Mouse (Mus musculus) lung, embryonic 16.5 days (tissue): ENCODE measurements around the gene Tmem132d. TPM values are rescaled to one million over a fixed set of nuclear protein-coding genes. Genes with fewer than 3 reads are reported as not detected.
A peak's percentile ranks its signal among the peaks of the same experiment; 100 is the strongest.

Source experiments
- ATAC-seq: fragments of 200-750 bp; cut with Nextera tagmentation; 2 replicates; pipeline ENCODE4 v1.8.0; 2017; ENCODE audit warnings: low read depth, mild to moderate bottlenecking, moderate library complexity
- H3K27ac ChIP-seq: fragments of 300-500 bp; sonication (generic); 2 replicates; pipeline ENCODE4 v1.5.1; 2014; ENCODE audit warnings: mild to moderate bottlenecking, control low read depth, low read length
- H3K27me3 ChIP-seq: fragments of 300-500 bp; sonication (generic); 2 replicates; pipeline ENCODE4 v1.6.1; 2014; ENCODE audit warnings: low read depth, low read length, mixed read lengths; ENCODE audit not compliant: control insufficient read depth, insufficient read depth
- H3K36me3 ChIP-seq: fragments of 300-500 bp; sonication (generic); 2 replicates; pipeline ENCODE4 v1.6.1; 2014; ENCODE audit warnings: low read length; ENCODE audit not compliant: control insufficient read depth, insufficient read depth
- H3K4me1 ChIP-seq: fragments of 300-500 bp; sonication (generic); replicated peaks from 2 replicates; pipeline ENCODE4 v1.6.1; 2014; ENCODE audit warnings: low read length, mixed read lengths; ENCODE audit not compliant: control insufficient read depth, insufficient read depth
- H3K4me2 ChIP-seq: fragments of 300-500 bp; sonication (generic); 2 replicates; pipeline ENCODE4 v1.6.1; 2014; ENCODE audit warnings: low read depth, low read length, control low read depth
- H3K4me3 ChIP-seq: fragments of 300-500 bp; sonication (generic); 2 replicates; pipeline ENCODE4 v1.5.1; 2014; ENCODE audit warnings: mild to moderate bottlenecking, low read length, control low read depth
- H3K9ac ChIP-seq: fragments of 300-500 bp; sonication (generic); 2 replicates; pipeline ENCODE4 v1.6.1; 2014; ENCODE audit warnings: low read length, control low read depth
- H3K9me3 ChIP-seq: fragments of 300-500 bp; sonication (generic); 2 replicates; pipeline ENCODE4 v1.6.1; 2016; ENCODE audit warnings: low read length; ENCODE audit not compliant: control insufficient read depth
- WGBS: fragments of 180-500 bp; shearing (Covaris S2); extraction: QIAGEN DNeasy Blood & Tissue Kit; methylation state at CpG from one replicate; pipeline ENCODE4 v1.1.7; 2014; 5-methylcytosine and 5-hydroxymethylcytosine counted together
- polyA plus RNA-seq: library from polyadenylated mRNA; unstranded; fragments of >200 nt; fragmentation: Nextera tagmentation; extraction: Ambion mirVana; gene quantifications from 2 replicates; pipeline ENCODE4 v1.2.1, GENCODE M21; 2015

Gene Tmem132d
- polyA plus RNA-seq, 1 experiment from 2014 or later = 0.98 TPM

- no peak overlapping the region for H3K4me3 ChIP-seq
- H3K27me3 ChIP-seq = no peaks in the 10 kb centered on the region
- H3K4me2 ChIP-seq = no peak overlapping the region
- no peak overlapping the region for H3K9ac ChIP-seq
- WGBS = 51% methylated on average over 2 of the region's 2 CpGs
- H3K4me1 ChIP-seq = peaks cover 15% of the 10 kb centered on the region
- no peaks in the 10 kb centered on the region; the same call in 1 of the 2 replicates for H3K9me3 ChIP-seq
- no peak overlapping the region for H3K27ac ChIP-seq
- ATAC-seq = 0 out of 2 replicates have a peak, but pooled peaks have one; percentile 15
- no peaks in the 10 kb centered on the region for H3K36me3 ChIP-seq
Observed at GRCm38 (mm10) chr5:128205716-128206115, 227.2 kb downstream of the Tmem132d start.

DNA sequence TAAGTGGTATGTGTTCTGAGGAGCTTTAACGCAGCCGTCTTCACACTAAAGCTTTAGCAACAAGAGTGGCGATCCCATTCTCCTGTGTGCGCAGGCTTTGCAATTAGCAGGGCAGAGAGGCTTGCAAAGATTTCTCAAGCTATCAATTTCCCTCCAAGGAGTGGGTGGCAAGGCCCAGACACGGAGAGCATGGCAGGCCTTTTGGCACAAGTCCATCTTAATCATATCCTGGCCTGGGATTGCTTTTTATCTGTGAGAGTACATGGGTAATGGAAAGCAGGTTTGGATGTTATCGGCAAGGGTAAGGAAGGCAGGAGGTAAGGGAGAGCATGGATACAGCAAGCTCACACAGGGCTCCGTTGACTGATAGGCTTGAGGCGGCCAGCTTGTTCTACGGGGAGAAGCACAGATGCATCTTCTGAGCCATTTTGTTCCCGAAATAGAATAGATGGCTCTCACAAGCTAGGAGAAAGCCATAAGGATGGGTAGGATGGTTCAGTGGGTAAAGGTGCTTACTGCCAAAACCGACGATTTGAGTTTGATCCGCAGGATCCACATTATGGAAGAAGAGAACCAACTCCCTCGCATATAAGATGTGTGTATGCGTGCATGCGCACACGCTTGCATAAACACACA is 228.1 kb downstream of the Tmem132d start:
- Histone ChIP-seq H3K4me2 (peak overlapping the region; percentile 44), H3K36me3 (no peaks in the 10 kb centered on the region), H3K9ac (no peak overlapping the region), H3K27me3 (no peaks in the 10 kb centered on the region), H3K9me3 (no peaks in the 10 kb centered on the region; the same call in 1 of the 2 replicates), H3K27ac (0 out of 2 replicates have a peak overlapping the region, but pooled peaks have one; percentile 22), H3K4me1 (peaks cover 15% of the 10 kb centered on the region), H3K4me3 (no peak overlapping the region)
- no peak for ATAC-seq
- 72% methylated on average over 17 of the region's 17 CpGs for WGBS

GRCm38 (mm10) chr5:128203879-128204581 is 228.8 kb downstream of the Tmem132d start:
- no peak overlapping the region for H3K9ac ChIP-seq
- peak; percentile 77 for ATAC-seq
- H3K27me3 ChIP-seq = no peaks in the 10 kb centered on the region
- no peaks in the 10 kb centered on the region; the same call in 1 of the 2 replicates for H3K9me3 ChIP-seq
- no peaks in the 10 kb centered on the region for H3K36me3 ChIP-seq
- H3K4me1 ChIP-seq = peaks cover 15% of the 10 kb centered on the region
- 29% methylated on average over 9 of the region's 9 CpGs for WGBS
- H3K27ac ChIP-seq = peak overlapping the region; percentile 2; the same call in 1 of the 2 replicates
- H3K4me3 ChIP-seq = no peak overlapping the region
- peak overlapping the region; percentile 44 for H3K4me2 ChIP-seq

DNA sequence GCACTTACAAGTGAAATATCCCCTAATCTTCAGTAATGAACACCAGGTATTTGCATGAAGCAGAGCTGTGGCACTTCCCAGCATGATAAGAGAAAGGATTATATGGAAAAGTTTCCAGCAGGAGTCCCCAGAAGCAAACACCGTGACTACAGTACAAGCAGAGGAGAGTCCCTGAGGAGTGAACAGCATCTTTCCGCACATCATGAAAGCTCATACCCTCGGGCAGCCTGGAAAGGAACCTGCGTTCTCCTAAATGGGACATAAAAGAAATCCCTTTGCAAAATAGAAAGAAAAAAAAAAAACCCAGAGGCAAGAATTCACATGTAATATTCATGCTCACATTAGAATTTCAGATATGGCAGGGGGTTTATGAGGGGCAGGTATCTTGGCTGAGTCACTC is 238.8 kb downstream of the Tmem132d start:
- no peaks in the 10 kb centered on the region for H3K9me3 ChIP-seq
- H3K4me3 ChIP-seq = no peak overlapping the region
- H3K27me3 ChIP-seq = no peaks in the 10 kb centered on the region
- H3K36me3 ChIP-seq = no peaks in the 10 kb centered on the region
- no peaks in the 10 kb centered on the region for H3K4me1 ChIP-seq
- 81% methylated on average over 4 of the region's 4 CpGs for WGBS
- no peak overlapping the region for H3K4me2 ChIP-seq
- no peak overlapping the region for H3K9ac ChIP-seq
- no peak overlapping the region for H3K27ac ChIP-seq
- no peak for ATAC-seq

- Histone ChIP-seq H3K27me3 (no peaks in the 10 kb centered on the region), H3K4me1 (no peaks in the 10 kb centered on the region), H3K27ac (no peak overlapping the region), H3K9ac (no peak overlapping the region), H3K4me2 (no peak overlapping the region), H3K4me3 (no peak overlapping the region), H3K36me3 (no peaks in the 10 kb centered on the region), H3K9me3 (no peaks in the 10 kb centered on the region)
- 69% methylated on average over 6 of the region's 6 CpGs for WGBS
- ATAC-seq = no peak
Observed at GRCm38 (mm10) chr5:128192485-128193055, 240.3 kb downstream of the Tmem132d start.

- ATAC-seq = no peak
- no peak overlapping the region for H3K4me2 ChIP-seq
- H3K36me3 ChIP-seq = no peaks in the 10 kb centered on the region
- no peaks in the 10 kb centered on the region for H3K9me3 ChIP-seq
- 72% methylated on average over 9 of the region's 9 CpGs for WGBS
- no peak overlapping the region for H3K9ac ChIP-seq
- no peak overlapping the region for H3K4me3 ChIP-seq
- H3K27ac ChIP-seq = no peak overlapping the region
- H3K27me3 ChIP-seq = no peaks in the 10 kb centered on the region
- no peaks in the 10 kb centered on the region for H3K4me1 ChIP-seq
Observed at GRCm38 (mm10) chr5:128191710-128192109, 241.2 kb downstream of the Tmem132d start.

DNA sequence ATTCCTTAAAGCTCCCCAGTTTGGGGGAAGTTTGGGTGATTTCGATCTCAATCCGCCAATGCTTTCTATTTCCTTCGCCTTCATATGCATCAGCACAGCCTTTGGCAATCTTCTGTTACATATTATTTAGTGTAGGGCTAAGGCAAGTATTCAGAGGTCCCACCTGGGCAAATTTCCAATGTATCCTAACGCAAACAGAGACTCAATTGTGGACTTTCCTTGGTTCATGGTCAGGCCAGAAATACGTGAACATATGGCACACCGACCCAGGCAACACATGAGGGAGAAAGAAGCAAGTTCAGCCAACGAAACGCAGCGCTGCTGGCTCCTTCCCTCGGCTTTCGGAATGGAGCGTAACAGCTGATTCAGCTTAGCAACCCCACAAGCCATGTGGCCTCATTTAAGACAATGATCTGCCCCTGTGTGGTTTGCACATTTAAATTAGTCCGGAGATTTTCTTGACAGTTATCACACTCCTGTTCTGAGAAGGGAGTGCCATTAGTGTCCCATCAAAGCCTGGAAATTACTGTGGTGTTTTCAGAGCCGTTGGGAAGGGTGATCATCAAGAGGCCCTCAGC is 242.5 kb downstream of the Tmem132d start:
- Histone ChIP-seq H3K9ac (no peak overlapping the region), H3K4me1 (no peaks in the 10 kb centered on the region), H3K9me3 (no peaks in the 10 kb centered on the region), H3K4me3 (no peak overlapping the region), H3K27ac (no peak overlapping the region), H3K36me3 (no peaks in the 10 kb centered on the region), H3K27me3 (no peaks in the 10 kb centered on the region), H3K4me2 (no peak overlapping the region)
- WGBS = 75% methylated on average over 14 of the region's 14 CpGs
- ATAC-seq = no peak

DNA sequence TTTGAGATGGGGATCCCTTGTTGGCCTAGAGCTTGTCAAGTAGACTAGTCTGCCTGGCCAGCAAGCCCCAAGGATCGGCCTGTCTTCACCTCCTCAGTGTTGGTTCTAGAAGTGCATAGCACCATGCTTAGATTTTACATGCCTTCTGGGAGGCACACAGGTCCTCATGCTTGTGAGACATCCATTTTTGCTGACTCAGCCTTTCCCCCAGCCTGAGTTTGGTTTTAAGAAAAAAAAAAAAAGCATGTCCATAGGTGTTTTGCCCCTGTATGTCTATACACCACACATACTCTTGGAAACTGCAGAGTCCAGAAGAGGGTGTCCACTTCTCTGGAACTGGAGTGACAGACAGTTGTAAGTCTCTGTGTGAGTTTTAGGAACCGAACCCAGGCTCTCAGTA is 256.6 kb downstream of the Tmem132d start:
- no peak for ATAC-seq
- WGBS = 84% methylated on average over 2 of the region's 2 CpGs

More for the DNA sequence above, 256.6 kb downstream of the Tmem132d start:
- Histone ChIP-seq H3K9ac (no peak overlapping the region), H3K4me1 (no peaks in the 10 kb centered on the region), H3K4me3 (no peak overlapping the region), H3K4me2 (no peak overlapping the region), H3K9me3 (no peaks in the 10 kb centered on the region), H3K27ac (no peak overlapping the region), H3K36me3 (no peaks in the 10 kb centered on the region), H3K27me3 (no peaks in the 10 kb centered on the region)
